Mouse (Mus musculus) erythroblast, adult 5-6 weeks (primary cell): ENCODE measurements at regions not wholly inside any gene's neighbourhood (a gene's known extent, or its start where the extent isn't known, plus 50 kb on each side); places are given as distances from the start of the nearest gene placed in this dataset.

Source experiments
- ATAC-seq: replicated peaks from 2 replicates; pipeline ENCODE4 v1.8.0; 2016; ENCODE audit warnings: moderate number of reproducible peaks, mild to moderate bottlenecking, moderate TSS enrichment, inconsistent platforms; ENCODE audit not compliant: poor library complexity, low FRiP score, severe bottlenecking

- ATAC-seq, result no peak
Observed at GRCm38 (mm10) chr3:66705766-66706165, 275.4 kb upstream of the Rsrc1 start.

GRCm38 (mm10) chr3:66735468-66735867, 245.7 kb upstream of the Rsrc1 start:
- no peak for ATAC-seq

- ATAC-seq, result no peak
Observed at GRCm38 (mm10) chr3:66738201-66739062, 242.8 kb upstream of the Rsrc1 start.

- ATAC-seq, result no peak
Observed at GRCm38 (mm10) chr3:66739356-66740014, 241.7 kb upstream of the Rsrc1 start.

GRCm38 (mm10) chr3:66744133-66744913, 236.9 kb upstream of the Rsrc1 start:
- ATAC-seq, result no peak

- ATAC-seq, result no peak
Observed at GRCm38 (mm10) chr3:66746373-66747072, 234.7 kb upstream of the Rsrc1 start.

- ATAC-seq, result no peak
Observed at GRCm38 (mm10) chr3:66747073-66747710, 234.0 kb upstream of the Rsrc1 start.

GRCm38 (mm10) chr3:66758141-66758540, 223.0 kb upstream of the Rsrc1 start:
- no peak for ATAC-seq

- no peak for ATAC-seq
Observed at GRCm38 (mm10) chr3:66759841-66760240, 221.3 kb upstream of the Rsrc1 start.

- no peak for ATAC-seq
Observed at GRCm38 (mm10) chr3:66762446-66762845, 218.7 kb upstream of the Rsrc1 start.

GRCm38 (mm10) chr3:66797351-66798010, 183.7 kb upstream of the Rsrc1 start:
- no peak for ATAC-seq

GRCm38 (mm10) chr3:66798292-66798691, 182.9 kb upstream of the Rsrc1 start:
- no peak for ATAC-seq

- no peak for ATAC-seq
Observed at GRCm38 (mm10) chr3:66802538-66802937, 178.7 kb upstream of the Rsrc1 start.

GRCm38 (mm10) chr3:66806176-66806575, 175.0 kb upstream of the Rsrc1 start:
- no peak for ATAC-seq

GRCm38 (mm10) chr3:66812686-66813445, 168.3 kb upstream of the Rsrc1 start:
- no peak for ATAC-seq

- ATAC-seq, result no peak
Observed at GRCm38 (mm10) chr3:66825761-66826160, 155.4 kb upstream of the Rsrc1 start.
